8 mouse cellular contexts compared by ENCODE assay signal in genomic region chr8:13785250-13785763, GRCm38 (mm10). TPM values are rescaled to one million over a fixed set of nuclear protein-coding genes. Genes with fewer than 3 reads are reported as not detected.
DNase-seq lines count a peak whose midpoint lies in the region; ATAC-seq lines count a peak whose summit lies in the region.

Gene Upf3a (plus strand): TSS chr8:13785615.

- peak; percentile 95 for DNase-seq in adipocyte (ENCODE audit: low spot score)
- DNase-seq in embryo, embryonic 10 days (ENCODE audit: low spot score) = peak; percentile 94
- peak; percentile 92 for DNase-seq in gastrocnemius, postnatal 14 days
- DNase-seq in left cerebral cortex, postnatal 10 days (ENCODE audit: extremely low spot score in 1 of 2, low spot score in 2 of 2) = peak; percentile 84 to 95
- DNase-seq in right cerebral cortex, postnatal 25 days = peak; percentile 89
- DNase-seq in urinary bladder, postnatal 4 days (ENCODE audit: low spot score in 2 of 2) = peak; percentile 87 to 92

- peak; percentile 93 for ATAC-seq in inflammation-experienced regulatory T-cells, adult 6 months
- ATAC-seq in megakaryocyte-erythroid progenitor cell, adult 5-6 weeks (replicated peaks; ENCODE audit: low FRiP score, low TSS enrichment, poor library complexity, severe bottlenecking) = peak; percentile 89

- intact Hi-C loops in gastrocnemius, postnatal 14 days (cut with DNase I; ENCODE audit: low total_unique reads) = no loop called here
- intact Hi-C loops in left cerebral cortex, postnatal 10 days (cut with DNase I) = no loop called here

RNA-seq across cellular contexts. Expression of gene Upf3a, which starts in this region (rescaled TPM):
- total RNA-seq in gastrocnemius, postnatal 14 days (2021) = 10 to 100 TPM; 11.2 to 11.5 TPM
- polyA plus RNA-seq in inflammation-experienced regulatory T-cells, adult 6 months (2017; shearing (Covaris generic)) = 10 to 100 TPM; 12.8 to 16.8 (median 16.6) TPM
- 10 to 100 TPM; 35.5 to 38.4 TPM for total RNA-seq in left cerebral cortex, postnatal 10 days (2021)
- total RNA-seq in megakaryocyte-erythroid progenitor cell, adult 5-6 weeks (2014; fragmentation: Nextera tagmentation) = 19.9 and 29.4 TPM in 2 replicates
- total RNA-seq in megakaryocyte-erythroid progenitor cell, adult 5-6 weeks (2017) = 32.6 and 33.0 TPM in 2 replicates

Comparison
In these comparisons a context has a peak if more than half of its experiments do, and no peak if none do; other contexts are left out.
1. Peak in every context shown above with its lines: DNase-seq and ATAC-seq.